Mouse (Mus musculus) cerebellum, adult 2 months (tissue): ENCODE data around the gene Grid1.

Source experiments
- CTCF ChIP-seq: fragments of 200-500 bp; IDR thresholded peaks from 2 replicates; pipeline ENCODE4 v1.5.1; 2011; ENCODE audit warnings: low read depth, mild to moderate bottlenecking, control low read depth, low read length, moderate library complexity, borderline replicate concordance; ENCODE audit not compliant: insufficient read depth
- POLR2A ChIP-seq: fragments of 200-500 bp; IDR thresholded peaks from 2 replicates; pipeline ENCODE4 v1.6.1; 2011; ENCODE audit warnings: low read length, control low read depth, borderline replicate concordance; ENCODE audit not compliant: insufficient read depth

GRCm38 (mm10) chr14:34908804-34909203 lies 88.9 kb downstream of the Grid1 start:
- TF ChIP-seq POLR2A (no peak), CTCF (no peak)
